Mouse (Mus musculus) bone marrow, adult 2 months (tissue): ENCODE results near the gene Gucy2d.

Experiments
- CTCF ChIP-seq: fragments of 200-500 bp; IDR thresholded peaks from 2 replicates; pipeline ENCODE4 v1.5.1; 2011; ENCODE audit warnings: low read length, control low read depth; ENCODE audit not compliant: control insufficient read depth, insufficient read depth
- POLR2A ChIP-seq: fragments of 200-500 bp; IDR thresholded peaks from 2 replicates; pipeline ENCODE4 v1.6.1; 2011; ENCODE audit warnings: low read depth, mild to moderate bottlenecking, control low read depth, low read length, borderline replicate concordance; ENCODE audit not compliant: control insufficient read depth

GRCm38 (mm10) chr7:98402582-98403574 lies 37.3 kb upstream of the Gucy2d start:
- TF ChIP-seq POLR2A, result no peak
- TF ChIP-seq CTCF, result no peak
